Mouse (Mus musculus): ENCODE data around the gene Gm49403.
"Not testable (repeated sequence)": the region's sequence is repeated elsewhere in the genome, so short reads cannot be mapped to it uniquely, and the experiment has no call there.

Gm49403 gene

DNA sequence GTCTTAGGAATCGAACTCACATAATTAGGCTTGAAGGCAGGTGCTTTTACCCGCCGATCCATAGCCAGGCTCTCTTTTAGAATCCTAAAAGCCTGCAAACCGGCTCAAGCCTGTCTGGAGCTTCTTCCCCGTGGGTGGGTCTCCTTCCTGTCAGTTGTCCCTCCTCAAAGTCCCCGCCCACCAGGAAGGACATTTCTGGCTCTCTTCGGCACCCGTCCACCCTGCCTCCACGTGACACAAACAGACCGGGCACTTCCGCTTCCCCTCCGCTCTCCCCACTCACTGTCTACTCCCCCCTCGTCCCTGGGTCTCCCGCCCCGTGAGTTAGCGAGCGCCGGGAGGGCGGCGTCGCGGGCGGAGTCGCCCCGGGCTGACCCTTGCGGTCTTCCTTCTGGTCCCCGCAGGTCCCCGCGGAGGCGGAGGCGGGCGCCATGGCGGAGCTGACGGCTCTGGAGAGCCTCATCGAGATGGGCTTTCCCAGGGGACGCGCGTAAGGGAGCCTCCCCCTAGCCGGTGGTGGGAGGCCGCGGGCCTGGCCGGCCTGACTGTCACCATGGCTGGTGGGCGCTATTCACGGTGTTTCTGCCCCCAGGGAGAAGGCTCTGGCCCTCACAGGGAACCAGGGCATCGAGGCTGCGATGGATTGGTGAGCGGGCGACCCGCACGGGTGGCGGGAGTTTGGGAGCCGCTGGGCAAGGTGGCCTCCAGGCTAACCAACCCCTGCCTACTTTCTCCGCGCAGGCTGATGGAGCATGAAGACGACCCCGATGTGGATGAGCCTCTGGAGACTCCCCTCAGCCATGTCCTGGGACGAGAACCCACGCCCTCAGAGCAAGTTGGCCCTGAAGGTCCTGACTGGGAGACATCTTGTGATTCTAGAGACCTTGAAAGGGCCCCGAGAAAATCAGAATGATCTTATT is 12.2 kb upstream of the Gm49403 start, which contains the start of gene Ubxn1:
Gene Ubxn1, plus strand, starts transcription at position 230 of the 920 bp plus-strand sequence.
- DNase-seq (ENCODE audit: low read depth, low spot score), result peak; percentile 95

DNA sequence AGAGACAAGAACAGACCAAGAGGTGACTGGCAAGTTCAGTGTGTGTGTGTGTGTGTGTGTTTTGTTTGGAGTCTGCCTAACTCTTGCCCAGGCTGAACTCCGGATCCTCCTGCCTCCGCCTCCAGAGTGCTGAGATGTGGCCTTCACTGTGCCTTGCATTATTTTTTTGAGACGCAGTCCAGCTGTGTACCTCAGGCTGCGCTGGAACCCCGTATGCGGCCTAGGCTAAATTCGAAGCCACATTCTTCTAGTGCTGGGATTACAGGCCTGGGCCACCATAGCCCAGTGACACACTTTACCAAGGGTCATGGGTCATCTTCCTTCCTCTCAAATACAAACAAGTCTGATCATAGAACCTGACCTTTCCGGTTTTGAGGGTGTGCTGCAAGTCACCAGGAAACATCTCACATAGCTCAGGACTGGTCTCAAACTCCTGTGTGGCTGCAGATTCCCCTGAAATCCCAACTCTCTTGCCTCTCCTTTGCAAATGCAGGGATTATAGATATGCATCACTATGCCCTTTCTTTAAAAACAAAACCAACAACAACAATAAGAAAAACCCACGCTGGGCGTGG is 11.4 kb upstream of the Gm49403 start:
- no peak for DNase-seq (ENCODE audit: low read depth, low spot score)

DNA sequence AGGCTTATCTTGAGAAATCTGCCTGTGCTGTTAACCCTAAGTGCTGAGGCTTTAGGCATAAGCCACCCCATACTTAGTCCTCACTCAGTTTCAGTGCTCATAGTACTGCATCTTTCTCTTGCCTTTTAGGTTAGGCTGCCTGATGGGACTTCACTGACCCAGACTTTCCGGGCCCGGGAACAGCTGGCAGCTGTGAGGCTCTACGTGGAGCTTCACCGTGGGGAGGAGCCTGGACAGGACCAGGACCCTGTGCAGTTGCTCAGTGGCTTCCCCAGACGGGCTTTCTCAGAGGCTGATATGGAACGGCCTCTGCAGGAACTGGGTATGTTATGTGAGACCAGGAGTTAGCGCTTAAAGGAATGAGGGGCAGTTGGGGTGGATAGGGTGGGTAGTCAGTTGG is 8.7 kb upstream of the Gm49403 start:
- DNase-seq (ENCODE audit: low read depth, low spot score), result no peak

DNA sequence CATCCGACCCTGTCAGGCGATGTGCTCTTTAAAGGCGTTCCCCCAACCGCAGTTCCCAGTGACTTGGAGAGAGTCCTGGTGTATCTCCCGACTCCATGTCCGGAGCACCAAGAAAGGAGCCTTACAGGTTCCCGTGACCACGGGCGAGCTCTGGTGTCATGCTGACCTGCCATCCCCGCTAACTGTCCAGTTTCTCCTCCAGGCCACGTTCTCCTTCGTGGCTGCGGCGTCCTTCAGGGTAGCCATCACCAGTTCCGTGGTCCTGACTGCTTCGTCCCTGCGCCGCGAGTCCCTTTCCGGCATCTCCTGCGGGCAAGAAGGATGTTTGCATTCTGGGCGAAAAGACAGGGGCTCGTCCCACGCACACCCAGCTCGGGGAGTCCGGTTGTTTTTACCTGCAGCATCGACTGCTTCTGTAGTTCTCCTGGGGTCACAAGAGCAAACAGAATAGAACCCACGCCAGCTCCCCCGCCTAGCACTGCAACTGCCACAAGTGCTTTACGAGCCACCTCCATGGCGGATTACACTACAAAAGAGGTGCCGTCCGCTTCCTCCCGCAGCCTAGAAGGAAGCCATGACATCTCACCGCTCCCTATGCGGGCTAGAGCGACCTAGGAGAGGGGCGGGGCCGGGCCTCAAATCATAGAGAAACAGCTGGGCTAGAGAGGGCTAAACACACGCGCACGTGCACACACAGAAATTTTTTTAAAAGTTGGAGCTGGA is 3.3 kb upstream of the Gm49403 start, which contains the start of gene Uqcc3:
Gene Uqcc3, minus strand, starts transcription at position 613 of the 723 bp plus-strand sequence.
- peak; percentile 74 for DNase-seq (ENCODE audit: low read depth, low spot score)

DNA sequence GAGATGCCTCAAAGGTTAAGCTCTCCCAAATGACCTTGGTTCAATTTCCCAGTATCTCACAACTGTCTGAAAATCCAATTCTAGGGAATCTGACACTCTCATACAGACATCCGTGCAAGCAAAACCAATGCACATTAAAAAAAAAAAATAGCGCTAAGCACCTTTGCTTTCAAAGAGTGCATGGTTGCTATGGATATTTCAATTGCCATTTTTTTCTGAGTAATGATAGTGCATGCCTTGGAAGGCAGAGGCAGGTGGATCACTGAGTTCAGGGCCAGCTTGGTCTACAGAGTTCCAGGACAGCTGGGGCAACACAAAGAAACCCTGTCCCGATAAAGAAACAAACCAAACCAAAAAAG is 2.7 kb upstream of the Gm49403 start:
- no peak for DNase-seq (ENCODE audit: low read depth, low spot score)

DNA sequence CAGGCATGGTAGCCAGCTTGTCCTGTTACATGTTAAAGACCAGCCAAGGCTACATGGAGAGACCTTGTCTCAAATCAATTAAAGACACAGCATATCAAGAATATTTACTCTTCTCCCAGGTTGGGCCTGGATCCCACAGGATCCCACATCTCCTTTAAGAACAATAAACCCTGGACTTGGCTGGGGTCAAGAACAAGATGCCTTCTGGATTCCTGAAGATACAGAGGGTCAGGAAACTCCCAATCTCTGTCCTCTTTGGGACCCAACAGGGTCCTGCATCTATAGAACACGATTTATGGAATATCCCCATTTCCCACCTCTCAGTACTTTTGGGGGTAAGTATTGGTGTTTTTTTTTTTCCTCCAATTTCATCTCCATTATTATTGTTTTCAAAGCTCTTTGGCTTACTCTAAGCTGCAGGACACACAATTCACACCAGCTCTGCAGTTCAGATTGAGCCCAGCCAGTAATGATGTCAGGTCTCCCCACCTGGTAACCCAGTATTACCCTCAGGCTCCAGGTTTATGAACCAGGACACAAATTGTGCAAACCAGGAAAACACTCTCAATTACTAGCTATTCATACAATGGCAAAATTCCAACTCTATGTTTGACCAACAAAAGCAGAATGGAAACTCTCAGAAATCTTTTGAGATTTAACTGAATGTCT is 3.3 kb downstream of the Gm49403 start:
- DNase-seq (ENCODE audit: low read depth, low spot score), result no peak

DNA sequence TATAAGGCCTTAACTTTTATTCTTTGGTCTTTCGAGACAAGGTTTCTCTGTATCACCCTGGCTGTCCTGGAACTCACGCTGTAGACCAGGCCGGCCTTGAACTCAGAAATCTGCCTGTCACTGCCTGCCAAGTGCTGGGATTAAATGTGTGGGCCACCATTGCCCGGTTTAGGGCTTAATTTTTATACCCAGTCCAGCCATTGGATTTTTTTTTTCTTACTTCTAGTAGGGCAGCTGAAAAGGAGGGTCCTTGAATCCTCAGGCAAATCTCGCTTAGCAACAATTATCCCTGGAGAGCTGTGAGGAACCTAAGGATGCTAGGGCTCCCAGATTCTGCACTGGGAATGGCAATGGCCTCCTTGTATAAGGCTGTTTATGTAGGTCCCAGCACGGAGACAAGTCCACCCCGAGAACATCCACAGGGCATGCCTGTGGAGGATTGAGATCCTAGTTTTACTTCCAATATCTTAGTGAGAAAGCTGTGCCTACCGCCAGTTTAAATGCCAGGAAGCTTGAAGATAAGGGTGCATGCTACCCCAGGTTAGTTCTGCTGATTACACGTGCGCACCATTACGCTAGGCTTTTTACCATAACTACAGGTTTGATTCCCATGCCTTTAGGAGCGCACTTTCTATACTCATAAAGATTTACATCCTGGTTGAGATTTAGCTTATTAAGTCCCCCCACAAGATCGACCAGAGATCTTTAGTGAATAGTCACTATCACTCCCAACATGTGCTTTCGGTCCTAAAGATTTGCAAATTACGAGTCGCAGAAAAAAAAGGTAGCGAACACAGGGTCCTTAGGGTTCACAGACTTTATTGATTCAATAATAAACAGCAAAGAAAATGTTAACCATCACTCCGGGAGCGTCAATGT is 4.1 kb downstream of the Gm49403 start:
- no peak for DNase-seq (ENCODE audit: low read depth, low spot score)

DNA sequence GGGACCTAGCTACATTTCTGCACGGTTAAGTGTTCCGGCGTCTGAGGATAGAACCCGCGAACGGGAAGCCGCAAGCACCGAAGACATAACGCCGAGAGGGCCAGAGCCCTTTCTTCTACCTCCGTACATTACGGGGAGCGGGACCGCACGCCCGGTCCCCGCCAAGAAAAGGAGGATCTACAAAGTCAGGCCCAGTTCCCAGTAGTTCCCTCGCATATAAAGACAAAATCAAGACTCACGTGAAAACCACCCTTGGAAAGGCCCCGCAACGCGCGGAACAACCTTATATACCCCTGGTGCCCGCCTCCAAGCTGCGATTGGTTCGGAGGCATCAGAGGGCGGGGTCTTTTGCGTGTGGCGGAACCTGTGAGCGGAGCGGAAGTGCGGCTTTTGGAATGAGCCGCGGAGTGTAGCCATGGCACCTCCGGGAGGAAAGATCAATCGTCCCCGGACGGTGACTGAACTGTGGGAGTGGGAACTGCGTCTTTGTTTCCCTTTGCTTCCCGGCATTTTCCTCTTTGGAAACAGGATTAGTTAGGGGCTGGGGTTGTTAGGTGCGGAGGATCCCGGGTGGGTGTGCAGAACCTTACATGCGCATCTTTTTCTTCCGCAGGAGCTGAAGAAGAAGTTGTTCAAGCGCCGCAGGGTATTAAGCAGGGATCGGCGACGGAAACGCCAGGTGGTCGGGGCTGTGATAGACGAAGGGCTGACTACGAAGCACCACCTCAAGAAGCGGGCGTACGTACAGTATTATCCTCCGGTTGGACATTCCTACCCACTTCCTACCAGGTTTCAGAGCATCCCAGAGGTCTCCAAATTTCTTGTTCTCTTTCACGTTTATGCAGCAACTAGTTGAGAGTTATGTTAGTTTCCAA is 5.0 kb downstream of the Gm49403 start, which contains the start of the genes 1810009A15Rik and Gm49416:
Gene 1810009A15Rik, plus strand, starts transcription at position 343 of the 875 bp plus-strand sequence.
Gene Gm49416, plus strand, starts transcription at position 416 of the 875 bp plus-strand sequence.
- DNase-seq (ENCODE audit: low read depth, low spot score), result peak; percentile 93

DNA sequence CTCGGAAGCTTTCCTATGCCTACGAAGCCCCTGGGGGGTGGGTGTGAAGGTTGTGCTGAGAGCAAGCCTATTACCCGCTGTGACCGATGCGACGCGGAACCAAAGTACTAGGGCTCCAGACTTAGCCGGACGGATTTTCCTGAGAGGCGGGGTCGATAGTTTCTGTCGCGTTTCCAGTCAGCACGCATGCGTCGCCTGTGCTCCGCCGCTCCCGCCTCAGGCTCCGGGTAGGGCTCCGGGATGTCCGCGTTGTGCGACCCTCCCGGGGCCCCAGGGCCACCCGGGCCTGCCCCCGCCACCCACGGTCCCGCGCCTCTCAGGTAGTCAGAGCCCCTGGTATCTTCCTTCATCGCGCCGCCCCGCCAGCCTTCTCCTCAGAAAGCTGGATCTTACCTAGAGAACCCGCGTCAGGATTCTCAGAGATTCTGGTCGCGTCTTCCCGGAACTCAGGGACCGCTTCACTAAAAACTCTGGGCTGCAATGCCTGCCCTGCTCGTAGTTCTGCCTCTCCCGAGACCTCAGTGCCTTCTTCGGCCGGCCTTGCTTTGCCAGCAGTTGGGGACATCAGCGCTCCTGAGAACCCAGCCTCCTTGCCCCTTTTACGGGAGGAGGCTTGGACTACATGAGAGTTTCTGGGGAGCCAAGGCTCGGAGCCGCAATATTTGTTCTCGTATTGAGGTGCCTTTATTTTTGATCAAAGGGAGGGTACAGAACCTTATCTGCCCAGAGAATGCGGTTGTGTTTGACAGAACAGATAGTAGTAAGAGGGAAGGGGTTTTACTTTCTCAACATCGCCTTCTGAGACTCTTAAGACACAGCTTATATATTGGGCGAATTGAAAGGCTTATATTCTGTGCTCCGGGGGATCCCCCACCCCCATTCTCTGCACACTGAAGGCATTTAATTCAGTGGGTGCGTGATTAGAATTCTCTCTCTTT is 9.4 kb downstream of the Gm49403 start, which contains the start of gene Ints5:
Gene Ints5, plus strand, starts transcription at position 177 of the 938 bp plus-strand sequence.
- DNase-seq (ENCODE audit: low read depth, low spot score), result peak; percentile 68

DNA sequence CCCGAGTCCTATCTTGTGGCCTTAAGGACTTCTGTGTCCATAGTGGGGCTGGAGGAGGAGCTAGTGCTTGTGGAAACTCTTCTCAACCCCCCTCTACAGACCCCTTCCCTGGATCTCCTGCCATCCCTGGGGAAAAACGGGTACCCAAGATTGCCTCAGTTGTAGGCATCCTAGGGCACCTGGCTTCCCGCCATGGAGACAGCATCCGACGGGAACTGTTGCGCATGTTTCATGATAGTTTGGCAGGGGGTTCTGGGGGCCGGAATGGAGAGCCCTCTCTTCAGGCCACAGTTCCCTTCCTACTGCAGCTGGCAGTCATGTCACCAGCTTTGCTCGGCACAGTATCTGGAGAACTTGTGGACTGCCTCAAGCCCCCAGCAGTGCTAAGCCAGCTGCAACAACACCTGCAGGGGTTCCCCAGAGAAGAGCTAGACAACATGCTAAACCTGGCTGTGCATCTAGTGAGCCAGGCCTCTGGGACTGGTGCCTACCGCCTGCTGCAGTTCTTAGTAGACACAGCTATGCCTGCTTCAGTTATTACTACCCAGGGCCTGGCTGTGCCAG is 11.7 kb downstream of the Gm49403 start:
- DNase-seq (ENCODE audit: low read depth, low spot score), result no peak

DNA sequence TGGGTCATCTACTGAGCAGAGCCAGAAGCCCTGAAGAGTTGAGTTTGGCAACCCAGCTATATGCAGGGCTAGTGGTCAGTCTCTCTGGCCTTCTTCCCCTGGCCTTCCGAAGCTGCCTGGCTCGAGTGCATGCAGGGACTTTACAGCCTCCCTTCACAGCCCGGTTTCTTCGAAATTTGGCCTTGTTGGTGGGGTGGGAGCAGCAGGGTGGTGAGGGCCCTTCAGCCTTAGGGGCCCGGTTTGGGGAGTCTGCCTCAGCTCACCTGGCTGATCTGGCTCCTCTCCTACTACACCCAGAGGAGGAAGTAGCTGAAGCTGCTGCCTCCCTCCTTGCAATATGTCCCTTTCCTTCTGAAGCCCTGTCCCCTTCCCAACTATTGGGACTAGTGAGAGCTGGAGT is 12.5 kb downstream of the Gm49403 start:
- DNase-seq (ENCODE audit: low read depth, low spot score), result not testable (repeated sequence)

DNA sequence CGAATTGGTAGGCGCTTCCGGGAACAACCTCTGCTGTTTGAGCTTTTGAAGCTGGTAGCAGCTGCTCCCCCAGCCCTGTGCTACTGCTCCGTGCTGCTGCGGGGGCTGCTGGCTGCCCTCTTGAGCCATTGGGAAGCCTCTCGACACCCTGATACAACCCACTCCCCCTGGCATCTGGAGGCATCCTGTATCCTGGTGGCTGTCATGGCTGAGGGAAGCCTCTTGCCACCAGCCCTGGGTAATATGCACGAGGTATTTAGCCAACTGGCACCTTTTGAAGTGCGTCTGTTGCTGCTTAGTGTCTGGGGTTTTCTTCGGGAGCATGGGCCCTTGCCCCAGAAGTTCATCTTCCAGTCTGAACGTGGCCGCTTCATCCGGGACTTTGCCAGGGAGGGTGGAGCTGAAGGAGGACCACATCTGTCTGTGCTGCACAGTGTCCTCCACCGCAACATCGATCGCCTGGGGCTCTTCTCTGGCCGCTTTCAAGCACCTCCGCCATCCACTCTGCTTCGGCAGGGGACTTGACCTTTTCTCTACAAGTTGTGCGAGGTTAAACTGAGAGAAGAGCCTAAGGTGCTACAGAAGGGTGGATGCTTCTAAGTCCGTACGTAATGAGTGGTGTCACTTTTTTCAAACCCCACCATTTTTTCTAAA is 13.6 kb downstream of the Gm49403 start:
- not testable (repeated sequence) for DNase-seq (ENCODE audit: low read depth, low spot score)

DNA sequence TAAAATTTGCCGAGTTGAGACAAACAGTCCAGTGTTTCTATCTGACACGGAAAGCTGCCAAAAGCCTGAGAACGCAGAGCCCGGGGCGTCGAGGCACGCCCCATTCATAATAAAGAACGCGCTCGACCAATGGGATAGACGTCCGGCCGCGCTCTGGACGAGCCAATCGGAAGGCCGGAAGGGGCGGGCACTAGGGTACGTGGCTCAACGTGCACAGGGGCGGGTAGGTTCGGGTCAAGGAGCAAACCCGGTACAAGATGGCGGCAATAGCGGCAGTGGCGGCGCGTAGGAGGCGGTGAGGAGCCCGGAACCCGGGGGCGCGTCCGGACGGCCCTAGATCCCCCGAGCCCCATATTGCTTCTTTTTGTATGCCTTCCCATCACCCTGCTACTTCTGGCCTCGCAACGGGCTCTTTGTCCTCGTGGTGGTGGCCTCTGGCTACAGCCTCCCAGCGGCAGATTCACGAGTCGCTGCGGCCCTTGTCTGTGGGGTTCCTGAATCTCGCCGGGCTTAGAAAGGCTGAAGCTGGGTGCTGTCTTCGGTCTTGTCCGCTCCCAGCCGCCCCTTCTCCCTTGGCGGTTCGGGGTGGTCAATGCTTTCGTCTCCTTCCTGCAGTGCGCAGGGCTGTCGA is 14.2 kb downstream of the Gm49403 start, which contains the start of gene Ganab:
Gene Ganab, plus strand, starts transcription at position 207 of the 631 bp plus-strand sequence.
- DNase-seq (ENCODE audit: low read depth, low spot score), result peak; percentile 90

DNA sequence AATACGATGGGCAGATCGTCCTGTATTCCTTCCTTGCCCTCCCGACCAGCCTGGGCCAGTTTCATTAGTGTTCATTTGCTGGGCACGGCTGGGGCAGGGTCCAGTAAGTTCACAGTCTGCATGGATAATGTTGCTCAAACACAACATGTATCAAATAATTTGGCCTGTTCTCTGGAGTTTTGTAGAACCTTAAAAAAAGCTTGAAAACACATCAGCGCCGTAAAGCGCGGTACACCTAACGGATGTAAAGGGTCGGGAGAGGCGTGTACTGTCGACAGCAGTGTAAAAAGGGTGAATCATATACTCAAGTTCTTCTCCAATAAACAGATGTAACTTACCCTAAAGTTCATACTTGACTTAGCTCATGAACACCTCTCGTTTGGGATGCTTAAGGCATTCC is 14.8 kb downstream of the Gm49403 start:
- DNase-seq (ENCODE audit: low read depth, low spot score), result no peak

DNA sequence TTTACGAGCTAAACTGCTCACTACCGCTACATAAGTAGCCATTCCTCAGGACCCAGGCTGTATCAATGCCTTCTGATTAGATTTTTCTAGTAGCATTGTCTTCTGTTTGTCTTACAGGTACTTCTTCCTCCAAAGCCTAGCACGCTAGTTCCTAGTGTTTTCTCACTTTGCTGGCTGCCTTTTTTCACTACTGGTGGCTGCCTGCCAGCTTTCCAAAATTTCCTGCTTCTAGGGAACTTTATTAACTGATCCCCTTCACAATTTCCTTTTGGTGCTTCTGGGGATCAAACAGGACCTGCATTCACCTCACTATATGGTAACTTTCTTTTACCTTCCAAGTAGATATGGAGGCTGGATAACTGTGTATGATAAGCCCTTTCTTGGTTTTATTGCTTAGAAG is 15.3 kb downstream of the Gm49403 start:
- DNase-seq (ENCODE audit: low read depth, low spot score), result no peak

DNA sequence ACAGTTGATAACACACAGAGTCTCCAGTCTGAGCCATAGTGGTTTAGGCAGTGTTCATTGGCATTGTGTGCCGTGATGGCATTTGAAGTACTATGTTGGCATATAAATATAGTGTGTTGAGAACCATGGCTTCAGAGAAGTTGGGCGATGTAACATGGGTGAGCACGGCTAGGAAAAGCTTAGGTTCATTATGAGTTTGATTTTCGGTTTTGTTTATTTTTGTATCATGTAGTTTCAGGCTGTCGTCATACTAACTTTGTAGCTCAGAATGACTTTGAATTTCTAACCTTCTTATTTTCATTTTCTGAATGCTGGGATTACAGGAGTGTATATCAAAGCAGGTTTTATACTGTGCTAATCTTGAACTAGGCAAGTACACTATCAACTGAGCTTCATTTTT is 19.7 kb downstream of the Gm49403 start:
- DNase-seq (ENCODE audit: low read depth, low spot score), result no peak

DNA sequence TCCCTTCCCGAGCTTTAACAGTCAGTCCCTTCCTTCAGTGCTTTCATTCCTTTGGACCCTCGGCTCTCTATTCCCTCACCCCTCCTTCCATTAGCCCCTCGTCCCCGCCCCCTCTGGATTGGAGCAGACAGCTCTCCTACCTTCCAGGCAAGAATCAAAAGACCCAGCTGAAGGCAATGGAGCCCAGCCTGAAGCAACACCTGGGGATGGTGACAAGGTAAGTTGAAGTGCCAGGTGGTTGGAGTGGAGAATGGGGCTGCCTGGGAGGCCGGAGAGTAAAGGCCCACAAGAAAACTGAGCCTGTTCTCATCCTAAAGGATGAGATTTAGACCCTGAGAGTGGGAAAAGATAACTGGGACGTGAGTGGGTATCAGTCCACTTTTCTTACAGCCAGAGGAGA is 24.8 kb downstream of the Gm49403 start:
- DNase-seq (ENCODE audit: low read depth, low spot score), result no peak

Data from brain, embryonic 18.5 days (tissue).